Mouse (Mus musculus) intestine, embryonic 16.5 days (tissue): ENCODE measurements around the gene Txndc9. TPM values are rescaled to one million over a fixed set of nuclear protein-coding genes. Genes with fewer than 3 reads are reported as not detected.
"Not testable (repeated sequence)": the region's sequence is repeated elsewhere in the genome, so short reads cannot be mapped to it uniquely, and the experiment has no call there.

Experiments
- ATAC-seq: fragments of 200-750 bp; cut with Nextera tagmentation; 2 replicates; pipeline ENCODE4 v1.8.0; 2017; ENCODE audit warnings: moderate TSS enrichment, moderate library complexity
- H3K27ac ChIP-seq: fragments of 300-500 bp; sonication (generic); 2 replicates; pipeline ENCODE4 v1.5.1; 2014; ENCODE audit warnings: mild to moderate bottlenecking, low read length
- H3K27me3 ChIP-seq: fragments of 300-500 bp; sonication (generic); replicated peaks from 2 replicates; pipeline ENCODE4 v1.6.1; 2014; ENCODE audit warnings: low read length, control low read depth, mixed read lengths; ENCODE audit not compliant: control insufficient read depth, insufficient read depth
- H3K36me3 ChIP-seq: fragments of 300-500 bp; sonication (generic); 2 replicates; pipeline ENCODE4 v1.6.1; 2014; ENCODE audit warnings: low read length, control low read depth; ENCODE audit not compliant: control insufficient read depth, insufficient read depth
- H3K4me1 ChIP-seq: fragments of 300-500 bp; sonication (generic); 2 replicates; pipeline ENCODE4 v1.6.1; 2014; ENCODE audit warnings: low read length, control low read depth, mixed read lengths; ENCODE audit not compliant: control insufficient read depth, insufficient read depth
- H3K4me2 ChIP-seq: fragments of 300-500 bp; sonication (generic); 2 replicates; pipeline ENCODE4 v1.6.1; 2014; ENCODE audit warnings: low read depth, low read length, control low read depth
- H3K4me3 ChIP-seq: fragments of 300-500 bp; sonication (generic); 2 replicates; pipeline ENCODE4 v1.5.1; 2014; ENCODE audit warnings: mild to moderate bottlenecking, low read length
- H3K9ac ChIP-seq: fragments of 300-500 bp; sonication (generic); 2 replicates; pipeline ENCODE4 v1.6.1; 2014; ENCODE audit warnings: low read depth, low read length
- H3K9me3 ChIP-seq: fragments of 300-500 bp; sonication (generic); 2 replicates; pipeline ENCODE4 v1.6.1; 2016; ENCODE audit warnings: low read length, control low read depth; ENCODE audit not compliant: control insufficient read depth
- WGBS: fragments of 180-500 bp; shearing (Covaris S2); extraction: QIAGEN DNeasy Blood & Tissue Kit; methylation state at CpG from one replicate; pipeline ENCODE4 v1.1.7; 2014; 5-methylcytosine and 5-hydroxymethylcytosine counted together
- polyA plus RNA-seq: library from polyadenylated mRNA; unstranded; fragments of >200 nt; fragmentation: Nextera tagmentation; extraction: Ambion mirVana; gene quantifications from 2 replicates; pipeline ENCODE4 v1.2.1, GENCODE M21; 2015

Txndc9 gene
- polyA plus RNA-seq, 1 experiment from 2014 or later, result 125 TPM

DNA sequence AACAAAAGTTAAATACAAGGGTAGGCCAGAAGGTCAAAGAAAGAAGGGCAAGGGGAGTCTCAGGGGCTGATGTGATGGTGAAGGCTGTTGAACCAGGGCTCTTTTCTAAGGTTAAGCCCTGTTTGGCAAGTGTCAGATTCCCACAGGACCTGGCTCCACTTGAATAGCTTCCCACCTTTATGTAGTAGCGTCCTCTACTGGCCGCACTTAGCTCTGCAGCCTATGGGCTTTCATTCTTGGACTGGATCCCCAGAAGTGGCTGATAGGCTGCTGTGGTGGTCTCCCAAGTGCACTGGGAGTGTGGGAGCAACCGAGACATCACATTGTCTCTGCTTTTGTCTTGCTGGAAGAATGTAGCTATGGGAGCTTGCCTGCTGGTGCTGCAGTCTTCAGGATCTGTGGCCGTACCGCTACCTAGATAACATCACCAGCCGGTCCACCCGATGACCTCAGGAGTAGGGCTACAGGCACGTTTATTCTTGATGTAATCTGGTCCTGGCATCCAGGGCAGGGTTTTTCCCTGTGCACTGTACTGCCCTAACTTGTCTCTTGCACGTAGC, 11.8 kb downstream of the Txndc9 start:
- Histone ChIP-seq H3K4me2 (no peak overlapping the region), H3K36me3 (peaks cover 16% of the 10 kb centered on the region), H3K9me3 (no peaks in the 10 kb centered on the region), H3K9ac (no peak overlapping the region), H3K27me3 (no peaks in the 10 kb centered on the region), H3K4me1 (no peaks in the 10 kb centered on the region), H3K4me3 (no peak overlapping the region), H3K27ac (no peak overlapping the region)
- no peak for ATAC-seq
- 84% methylated on average over 9 of the region's 9 CpGs for WGBS

DNA sequence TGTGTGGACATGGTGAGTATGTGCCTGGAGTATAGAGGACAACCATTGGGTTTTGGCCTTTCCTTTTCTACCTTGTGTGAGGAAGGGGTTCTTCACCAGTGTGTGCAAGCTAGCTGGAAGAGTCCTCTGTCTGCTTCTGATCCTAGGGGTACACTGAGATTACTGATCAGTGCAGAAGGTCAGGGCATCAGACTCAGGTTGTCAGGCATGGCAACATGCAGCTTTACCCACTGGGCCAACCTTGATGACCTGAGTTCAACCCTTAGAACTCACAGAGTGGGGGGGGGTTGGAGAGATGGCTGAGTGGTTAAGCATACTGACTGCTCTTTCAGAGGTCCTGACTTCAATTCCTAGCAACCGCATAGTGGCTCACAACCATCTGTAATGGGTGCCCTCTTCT, 13.4 kb downstream of the Txndc9 start:
- WGBS, result 89% methylated on average over 1 of the region's 1 CpGs
- H3K4me3 ChIP-seq, result no peak overlapping the region
- no peak overlapping the region for H3K27ac ChIP-seq
- no peak overlapping the region for H3K4me2 ChIP-seq
- no peaks in the 10 kb centered on the region for H3K27me3 ChIP-seq
- H3K9ac ChIP-seq, result no peak overlapping the region
- ATAC-seq, result no peak
- peaks cover 13% of the 10 kb centered on the region for H3K36me3 ChIP-seq
- H3K9me3 ChIP-seq, result no peaks in the 10 kb centered on the region
- H3K4me1 ChIP-seq, result no peaks in the 10 kb centered on the region

DNA sequence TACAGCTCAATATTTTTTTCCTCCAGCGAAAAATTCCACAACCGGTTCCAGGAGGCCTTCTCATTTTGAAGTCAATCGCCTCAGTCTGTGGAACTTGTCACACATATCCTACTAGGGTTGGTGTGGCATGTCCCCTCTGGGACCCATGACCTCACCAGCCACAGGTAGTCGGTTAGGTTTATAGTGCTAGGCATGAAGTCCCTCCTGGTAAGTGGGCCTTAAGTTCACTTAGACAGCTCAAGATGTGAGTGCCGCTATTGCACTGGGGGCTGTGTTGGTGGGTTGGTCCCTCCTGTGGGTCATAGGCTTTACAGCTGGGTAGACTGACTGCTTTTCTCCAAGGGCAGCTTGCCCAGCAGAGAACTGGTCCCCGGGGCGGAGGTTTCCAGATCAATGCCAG, 20.4 kb downstream of the Txndc9 start:
- 87% methylated on average over 7 of the region's 7 CpGs for WGBS
- Histone ChIP-seq H3K27ac (no peak overlapping the region), H3K36me3 (no peaks in the 10 kb centered on the region), H3K4me3 (no peak overlapping the region), H3K4me1 (no peaks in the 10 kb centered on the region), H3K27me3 (no peaks in the 10 kb centered on the region), H3K4me2 (no peak overlapping the region), H3K9me3 (no peaks in the 10 kb centered on the region), H3K9ac (no peak overlapping the region)
- ATAC-seq, result no peak

DNA sequence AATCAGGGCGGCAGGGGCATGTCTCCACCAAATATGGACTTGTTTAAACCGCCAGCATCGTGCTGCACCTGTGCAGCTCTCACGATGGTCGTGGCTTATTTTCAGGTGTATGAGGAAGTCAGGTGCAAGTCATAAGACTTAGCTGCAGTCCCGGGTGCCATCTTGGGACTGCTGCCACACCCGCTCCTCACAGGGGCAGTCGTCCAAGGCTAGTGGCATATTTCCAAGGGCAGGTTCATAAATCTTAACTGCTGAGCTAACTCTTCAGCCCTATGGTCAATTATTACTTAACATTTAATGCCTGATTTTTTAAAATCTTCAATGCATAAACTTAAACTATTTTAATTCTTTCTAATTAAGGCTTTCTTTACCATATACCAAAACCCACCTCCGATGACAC, 21.0 kb downstream of the Txndc9 start:
- not testable (repeated sequence) for H3K4me3 ChIP-seq, H3K4me1 ChIP-seq, H3K36me3 ChIP-seq, H3K9ac ChIP-seq, H3K4me2 ChIP-seq, H3K9me3 ChIP-seq, ATAC-seq, H3K27ac ChIP-seq, H3K27me3 ChIP-seq
- WGBS, result 74% methylated on average over 9 of the region's 9 CpGs

DNA sequence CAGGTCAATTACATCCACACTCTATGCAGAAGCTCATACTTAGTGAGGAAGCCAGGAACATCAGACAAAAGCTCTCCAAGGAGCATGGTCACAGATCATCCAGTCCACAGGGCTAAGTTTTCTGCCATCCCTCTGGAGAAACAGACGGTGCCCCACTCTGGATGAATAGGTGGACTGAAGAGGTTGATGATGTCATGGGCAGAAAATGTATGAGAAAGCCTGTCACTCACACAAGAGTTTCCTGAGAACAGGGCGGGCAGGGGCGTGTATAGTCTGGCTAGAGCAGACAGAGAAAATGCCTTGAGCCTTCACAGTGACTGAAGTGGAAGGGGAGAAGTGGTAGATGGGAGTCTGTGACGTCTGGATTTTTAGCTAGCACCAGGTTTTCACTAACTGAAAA, 26.2 kb downstream of the Txndc9 start:
- H3K4me1 ChIP-seq, result no peaks in the 10 kb centered on the region
- no peaks in the 10 kb centered on the region for H3K27me3 ChIP-seq
- no peak overlapping the region for H3K4me2 ChIP-seq
- H3K27ac ChIP-seq, result no peak overlapping the region
- H3K36me3 ChIP-seq, result no peaks in the 10 kb centered on the region
- H3K9ac ChIP-seq, result no peak overlapping the region
- no peak overlapping the region for H3K4me3 ChIP-seq
- H3K9me3 ChIP-seq, result no peaks in the 10 kb centered on the region
- ATAC-seq, result no peak
- 54% methylated on average over 4 of the region's 4 CpGs for WGBS

DNA sequence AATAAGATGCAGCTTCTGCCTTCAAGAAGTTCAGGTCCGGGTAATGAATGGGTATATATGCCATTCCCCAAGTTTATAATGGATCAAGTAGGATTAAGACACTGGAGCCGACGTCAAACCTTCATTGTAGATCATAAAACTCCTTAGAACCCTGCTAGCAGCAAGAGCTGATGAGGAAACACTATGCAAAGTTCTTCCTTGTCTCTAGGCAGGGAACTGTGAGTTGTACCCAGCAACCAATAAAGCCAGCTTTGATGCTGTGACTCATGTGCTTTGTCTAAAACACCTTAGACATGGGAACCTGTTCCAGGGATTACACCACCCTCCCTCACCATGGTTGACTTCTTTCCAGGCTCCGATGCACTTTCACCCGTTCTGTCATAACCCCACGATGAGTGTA, 28.9 kb downstream of the Txndc9 start:
- ATAC-seq, result no peak
- no peak overlapping the region for H3K4me2 ChIP-seq
- H3K27me3 ChIP-seq, result no peaks in the 10 kb centered on the region
- no peaks in the 10 kb centered on the region for H3K9me3 ChIP-seq
- WGBS, result 76% methylated on average over 6 of the region's 6 CpGs
- no peak overlapping the region for H3K27ac ChIP-seq
- H3K4me1 ChIP-seq, result no peaks in the 10 kb centered on the region
- no peak overlapping the region for H3K9ac ChIP-seq
- H3K36me3 ChIP-seq, result no peaks in the 10 kb centered on the region
- no peak overlapping the region for H3K4me3 ChIP-seq

DNA sequence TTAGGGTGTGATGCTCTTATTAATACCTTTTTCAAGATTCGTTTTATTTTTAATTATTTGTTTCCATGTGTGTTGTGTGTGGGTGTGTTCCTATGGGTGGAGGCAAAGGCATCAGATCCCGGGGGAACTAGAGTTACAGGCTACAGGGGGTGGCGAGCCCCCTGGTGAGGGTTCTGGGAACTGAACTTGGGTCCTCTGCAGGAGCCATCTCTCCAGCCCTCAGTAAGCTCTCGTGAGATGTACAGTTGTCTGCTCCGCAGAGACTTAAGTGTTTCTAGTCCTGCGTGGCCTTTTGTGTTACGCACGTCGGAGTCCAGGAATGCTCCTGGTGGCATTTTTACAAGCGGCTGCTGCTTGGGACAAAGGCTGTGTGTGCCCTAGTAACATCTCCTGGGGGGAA, 32.1 kb downstream of the Txndc9 start:
- Histone ChIP-seq H3K9ac (no peak overlapping the region), H3K4me3 (no peak overlapping the region), H3K27ac (no peak overlapping the region), H3K27me3 (no peaks in the 10 kb centered on the region), H3K36me3 (no peaks in the 10 kb centered on the region), H3K4me1 (no peaks in the 10 kb centered on the region), H3K9me3 (no peaks in the 10 kb centered on the region), H3K4me2 (no peak overlapping the region)
- no peak for ATAC-seq
- WGBS, result 59% methylated on average over 10 of the region's 10 CpGs

DNA sequence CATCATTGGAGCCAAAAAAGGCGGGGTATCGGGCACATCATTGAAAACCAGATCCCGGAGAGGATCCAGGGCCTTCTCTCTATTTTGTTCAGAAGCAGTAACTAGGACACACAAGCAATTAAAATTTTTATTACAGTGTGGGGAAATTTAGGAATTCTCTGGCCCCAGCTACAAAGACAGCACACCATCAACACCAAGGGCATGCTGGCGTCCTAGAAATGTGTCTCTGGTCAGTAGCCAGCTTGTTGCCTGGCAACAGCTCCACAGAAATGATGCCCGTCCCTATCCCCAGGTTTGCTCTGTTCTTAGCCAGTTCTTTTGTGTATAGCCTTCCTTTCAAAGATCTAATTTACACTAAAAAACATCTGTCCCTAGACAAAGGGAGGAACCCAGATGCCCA, 38.2 kb downstream of the Txndc9 start:
- no peak overlapping the region for H3K27ac ChIP-seq
- H3K4me3 ChIP-seq, result no peak overlapping the region
- no peaks in the 10 kb centered on the region for H3K9me3 ChIP-seq
- no peak for ATAC-seq
- H3K4me2 ChIP-seq, result no peak overlapping the region
- H3K36me3 ChIP-seq, result no peaks in the 10 kb centered on the region
- WGBS, result 73% methylated on average over 5 of the region's 5 CpGs
- no peaks in the 10 kb centered on the region for H3K4me1 ChIP-seq
- no peak overlapping the region for H3K9ac ChIP-seq
- no peaks in the 10 kb centered on the region for H3K27me3 ChIP-seq

DNA sequence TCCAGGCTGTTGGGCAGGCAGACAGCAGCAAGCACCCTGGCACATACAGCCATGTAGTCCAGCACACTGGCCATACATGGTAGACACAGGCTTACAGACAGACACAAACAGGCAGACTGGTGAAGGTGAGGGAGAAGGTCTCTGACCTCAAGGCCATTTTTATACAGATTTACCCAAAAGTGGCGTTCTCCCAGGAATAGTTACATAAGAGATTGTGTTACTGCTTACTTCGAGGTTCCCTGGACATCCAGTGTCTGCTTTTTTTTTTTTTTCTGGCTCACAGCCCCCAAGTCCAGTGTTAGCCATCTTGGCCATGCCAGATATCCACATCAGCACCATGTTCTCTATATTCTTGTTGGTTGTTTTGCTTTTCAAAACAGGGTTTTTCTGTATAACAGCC, 39.2 kb downstream of the Txndc9 start:
- WGBS, result 68% methylated on average over 2 of the region's 2 CpGs
- Histone ChIP-seq H3K9ac (no peak overlapping the region), H3K4me2 (no peak overlapping the region), H3K27me3 (no peaks in the 10 kb centered on the region), H3K9me3 (no peaks in the 10 kb centered on the region), H3K4me3 (no peak overlapping the region), H3K27ac (no peak overlapping the region), H3K4me1 (no peaks in the 10 kb centered on the region), H3K36me3 (no peaks in the 10 kb centered on the region)
- no peak for ATAC-seq

DNA sequence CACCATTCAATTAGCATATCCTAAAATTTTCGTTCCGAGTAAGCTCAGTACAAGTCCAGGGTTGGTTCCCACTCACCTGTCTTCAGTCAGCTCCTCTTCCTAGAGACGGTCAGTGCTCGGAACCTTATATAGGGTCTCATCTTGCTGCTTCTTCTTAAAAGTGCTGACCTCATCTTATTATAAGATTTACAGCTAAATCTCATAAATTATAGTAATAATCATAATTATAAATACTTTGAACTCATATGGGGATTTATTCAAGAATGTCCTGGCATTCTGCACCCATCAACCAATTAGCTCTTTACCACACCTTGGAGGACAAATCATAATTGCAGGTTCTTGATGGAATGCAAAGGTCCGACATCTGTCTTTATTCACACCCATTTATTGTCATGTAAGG, 40.0 kb downstream of the Txndc9 start, which contains the start of gene Lyg1:
TSS of gene Lyg1 (minus strand) at position 101 of the 400 bp plus-strand sequence.
- Histone ChIP-seq H3K4me1 (no peaks in the 10 kb centered on the region), H3K27ac (no peak within 1 kb of the TSS), H3K9ac (no peak within 1 kb of the TSS), H3K36me3 (no peaks in the 10 kb centered on the region), H3K9me3 (no peaks in the 10 kb centered on the region), H3K4me3 (no peak within 1 kb of the TSS), H3K4me2 (no peak within 1 kb of the TSS), H3K27me3 (no peaks in the 10 kb centered on the region)
- no peak for ATAC-seq
- 87% methylated on average over 5 of the region's 5 CpGs for WGBS
